Mouse (Mus musculus) neural tube, embryonic 12.5 days (tissue): ENCODE data around the gene Duox2. TPM values are rescaled to one million over a fixed set of nuclear protein-coding genes. Genes with fewer than 3 reads are reported as not detected.

ENCODE experiments used
- ATAC-seq: fragments of 200-750 bp; cut with Nextera tagmentation; 2 replicates; pipeline ENCODE4 v1.8.0; 2017; ENCODE audit warnings: low read depth, mild to moderate bottlenecking, moderate TSS enrichment, moderate library complexity; ENCODE audit not compliant: low FRiP score
- H3K27ac ChIP-seq: fragments of 300-500 bp; sonication (generic); 2 replicates; pipeline ENCODE4 v1.5.1; 2016
- H3K27me3 ChIP-seq: fragments of 300-500 bp; sonication (generic); replicated peaks from 2 replicates; pipeline ENCODE4 v1.6.1; 2016; ENCODE audit warnings: mild to moderate bottlenecking
- H3K36me3 ChIP-seq: fragments of 300-500 bp; sonication (generic); 2 replicates; pipeline ENCODE4 v1.6.1; 2016; ENCODE audit warnings: mild to moderate bottlenecking
- H3K4me1 ChIP-seq: fragments of 300-500 bp; sonication (generic); 2 replicates; pipeline ENCODE4 v1.6.1; 2016
- H3K4me2 ChIP-seq: fragments of 300-500 bp; sonication (generic); replicated peaks from 2 replicates; pipeline ENCODE4 v1.6.1; 2016; ENCODE audit warnings: mild to moderate bottlenecking
- H3K4me3 ChIP-seq: fragments of 300-500 bp; sonication (generic); 2 replicates; pipeline ENCODE4 v1.5.1; 2016
- H3K9ac ChIP-seq: fragments of 300-500 bp; sonication (generic); 2 replicates; pipeline ENCODE4 v1.6.1; 2016; ENCODE audit warnings: mild to moderate bottlenecking
- H3K9me3 ChIP-seq: fragments of 300-500 bp; sonication (generic); 2 replicates; pipeline ENCODE4 v1.6.1; 2016; ENCODE audit warnings: mild to moderate bottlenecking
- WGBS: fragments of 180-500 bp; shearing (Covaris S2); methylation state at CpG from one replicate; pipeline ENCODE4 v1.1.7; 2016; 5-methylcytosine and 5-hydroxymethylcytosine counted together
- polyA plus RNA-seq: library from polyadenylated mRNA; unstranded; fragments of >200 nt; fragmentation: Nextera tagmentation; extraction: Ambion mirVana; gene quantifications from 2 replicates; pipeline ENCODE4 v1.2.1, GENCODE M21; 2016

The Duox2 gene
- polyA plus RNA-seq, 1 experiment from 2014 or later = 0.04 TPM

GRCm38 (mm10) chr2:122300656-122301020 is 2.4 kb upstream of the Duox2 start:
- H3K27me3 ChIP-seq = peaks cover 90% of the 10 kb centered on the region
- 9% methylated on average over 14 of the region's 14 CpGs for WGBS
- no peak overlapping the region for H3K4me3 ChIP-seq
- H3K4me1 ChIP-seq = peaks cover 28% of the 10 kb centered on the region
- ATAC-seq = no peak
- no peak overlapping the region for H3K9ac ChIP-seq
- no peaks in the 10 kb centered on the region for H3K9me3 ChIP-seq
- no peaks in the 10 kb centered on the region for H3K36me3 ChIP-seq
- H3K27ac ChIP-seq = no peak overlapping the region
- peak overlapping the region; percentile 81; the same call in 1 of the 2 replicates for H3K4me2 ChIP-seq

- ATAC-seq = no peak
- Histone ChIP-seq H3K4me1 (peaks cover 28% of the 10 kb centered on the region), H3K36me3 (no peaks in the 10 kb centered on the region), H3K27ac (no peak overlapping the region), H3K4me3 (no peak overlapping the region), H3K9ac (no peak overlapping the region), H3K4me2 (no peak overlapping the region), H3K27me3 (peaks cover 91% of the 10 kb centered on the region), H3K9me3 (no peaks in the 10 kb centered on the region)
- WGBS = 7% methylated on average over 14 of the region's 14 CpGs
Measured at GRCm38 (mm10) chr2:122299911-122300655, 1.8 kb upstream of the Duox2 start.

GRCm38 (mm10) chr2:122298596-122299490 is 594 bp upstream of the Duox2 start, which contains the start of gene Duoxa2:
Gene Duoxa2 (plus strand): TSS chr2:122298900.
- H3K4me2 ChIP-seq = peak within 1 kb of the TSS; percentile 52
- no peak for ATAC-seq
- H3K27ac ChIP-seq = no peak within 1 kb of the TSS
- peaks cover 28% of the 10 kb centered on the region for H3K4me1 ChIP-seq
- H3K4me3 ChIP-seq = 0 out of 2 replicates have a peak within 1 kb of the TSS, but pooled peaks have one; percentile 7
- WGBS = under 1% methylated on average over 43 of the region's 43 CpGs
- H3K27me3 ChIP-seq = peaks cover 95% of the 10 kb centered on the region
- no peaks in the 10 kb centered on the region for H3K36me3 ChIP-seq
- H3K9me3 ChIP-seq = no peaks in the 10 kb centered on the region
- no peak within 1 kb of the TSS for H3K9ac ChIP-seq

GRCm38 (mm10) chr2:122297271-122298095 is 766 bp downstream of the Duox2 start:
- Histone ChIP-seq H3K9me3 (no peaks in the 10 kb centered on the region), H3K36me3 (no peaks in the 10 kb centered on the region), H3K9ac (no peak overlapping the region), H3K4me3 (peak overlapping the region; percentile 13; the same call in 1 of the 2 replicates), H3K4me2 (peak overlapping the region; percentile 33), H3K27ac (no peak overlapping the region), H3K27me3 (peaks cover 86% of the 10 kb centered on the region), H3K4me1 (peaks cover 28% of the 10 kb centered on the region)
- WGBS = 1% methylated on average over 35 of the region's 35 CpGs
- no peak for ATAC-seq

- Histone ChIP-seq H3K9ac (no peak overlapping the region), H3K4me3 (no peak overlapping the region), H3K27me3 (peaks cover 63% of the 10 kb centered on the region), H3K27ac (no peak overlapping the region), H3K4me2 (no peak overlapping the region), H3K4me1 (peaks cover 17% of the 10 kb centered on the region), H3K36me3 (no peaks in the 10 kb centered on the region), H3K9me3 (no peaks in the 10 kb centered on the region)
- ATAC-seq = no peak
- 4% methylated on average over 7 of the region's 7 CpGs for WGBS
Measured at GRCm38 (mm10) chr2:122294916-122295315, 3.3 kb downstream of the Duox2 start.

- H3K27ac ChIP-seq = no peak overlapping the region
- no peak for ATAC-seq
- no peak overlapping the region for H3K4me3 ChIP-seq
- H3K9me3 ChIP-seq = no peaks in the 10 kb centered on the region
- 71% methylated on average over 7 of the region's 7 CpGs for WGBS
- no peaks in the 10 kb centered on the region for H3K36me3 ChIP-seq
- H3K4me2 ChIP-seq = no peak overlapping the region
- no peak overlapping the region for H3K9ac ChIP-seq
- no peaks in the 10 kb centered on the region for H3K4me1 ChIP-seq
- no peaks in the 10 kb centered on the region for H3K27me3 ChIP-seq
Measured at GRCm38 (mm10) chr2:122286137-122286536, 12.1 kb downstream of the Duox2 start.

- no peak overlapping the region for H3K9ac ChIP-seq
- ATAC-seq = no peak
- WGBS = 89% methylated on average over 9 of the region's 9 CpGs
- no peak overlapping the region for H3K4me2 ChIP-seq
- no peaks in the 10 kb centered on the region for H3K27me3 ChIP-seq
- no peak overlapping the region for H3K4me3 ChIP-seq
- H3K36me3 ChIP-seq = no peaks in the 10 kb centered on the region
- H3K9me3 ChIP-seq = no peaks in the 10 kb centered on the region
- no peak overlapping the region for H3K27ac ChIP-seq
- no peaks in the 10 kb centered on the region for H3K4me1 ChIP-seq
Measured at GRCm38 (mm10) chr2:122284091-122284490, 14.2 kb downstream of the Duox2 start.

- H3K9me3 ChIP-seq = no peaks in the 10 kb centered on the region
Measured at GRCm38 (mm10) chr2:122278769-122279168, 19.5 kb downstream of the Duox2 start.

GRCm38 (mm10) chr2:122266407-122267193 is 31.6 kb downstream of the Duox2 start:
- Histone ChIP-seq H3K9me3 (no peaks in the 10 kb centered on the region), H3K27ac (no peak overlapping the region), H3K27me3 (no peaks in the 10 kb centered on the region), H3K36me3 (no peaks in the 10 kb centered on the region), H3K4me2 (no peak overlapping the region), H3K4me3 (no peak overlapping the region), H3K9ac (no peak overlapping the region), H3K4me1 (peaks cover 8% of the 10 kb centered on the region)
- WGBS = 93% methylated on average over 7 of the region's 7 CpGs
- no peak for ATAC-seq

More at GRCm38 (mm10) chr2:122278769-122279168, 19.5 kb downstream of the Duox2 start:
- H3K4me1 ChIP-seq = no peaks in the 10 kb centered on the region
- no peak overlapping the region for H3K27ac ChIP-seq
- H3K4me2 ChIP-seq = no peak overlapping the region
- ATAC-seq = no peak
- no peaks in the 10 kb centered on the region for H3K27me3 ChIP-seq
- H3K36me3 ChIP-seq = no peaks in the 10 kb centered on the region
- WGBS = 89% methylated on average over 3 of the region's 3 CpGs
- H3K9ac ChIP-seq = no peak overlapping the region
- H3K4me3 ChIP-seq = no peak overlapping the region

GRCm38 (mm10) chr2:122264690-122265089 is 33.6 kb downstream of the Duox2 start:
- Histone ChIP-seq H3K27me3 (no peaks in the 10 kb centered on the region), H3K9ac (no peak overlapping the region), H3K4me3 (no peak overlapping the region), H3K4me1 (peaks cover 8% of the 10 kb centered on the region), H3K27ac (no peak overlapping the region), H3K4me2 (no peak overlapping the region), H3K9me3 (no peaks in the 10 kb centered on the region), H3K36me3 (no peaks in the 10 kb centered on the region)
- WGBS = 75% methylated on average over 3 of the region's 3 CpGs
- ATAC-seq = 0 out of 2 replicates have a peak, but pooled peaks have one; percentile 48

GRCm38 (mm10) chr2:122260729-122261128 is 37.5 kb downstream of the Duox2 start:
- H3K4me2 ChIP-seq = no peak overlapping the region
- WGBS = 92% methylated on average over 5 of the region's 5 CpGs

More at GRCm38 (mm10) chr2:122260729-122261128, 37.5 kb downstream of the Duox2 start:
- Histone ChIP-seq H3K36me3 (no peaks in the 10 kb centered on the region), H3K9me3 (no peaks in the 10 kb centered on the region), H3K4me3 (no peak overlapping the region), H3K27me3 (no peaks in the 10 kb centered on the region), H3K4me1 (peaks cover 8% of the 10 kb centered on the region), H3K9ac (no peak overlapping the region), H3K27ac (no peak overlapping the region)
- no peak for ATAC-seq
